Mouse (Mus musculus): ENCODE measurements around the gene Ston2.

GRCm38 (mm10) chr12:91684101-91684839, 103.9 kb downstream of the Ston2 start:
- TF ChIP-seq FLI1 (IDR thresholded peaks at IDR 0.05; ENCODE audit: low read length) (no peak), GATA1 (IDR thresholded peaks at IDR 0.05; ENCODE audit: borderline replicate concordance, low read length) (no peak)
